Mouse (Mus musculus) testis, adult 2 months (tissue): ENCODE results near the gene Ano10.

Source experiments
- CTCF ChIP-seq: fragments of 200-500 bp; IDR thresholded peaks from 2 replicates; pipeline ENCODE4 v1.5.1; 2012; ENCODE audit warnings: low read depth, mild to moderate bottlenecking, inconsistent platforms, low read length, moderate library complexity; ENCODE audit not compliant: control insufficient read depth, insufficient read depth, insufficient replicate concordance
- POLR2A ChIP-seq: fragments of 200-500 bp; IDR thresholded peaks from 2 replicates; pipeline ENCODE4 v1.6.1; 2012; ENCODE audit warnings: low read depth, mild to moderate bottlenecking, inconsistent platforms, low read length, moderate library complexity; ENCODE audit not compliant: control insufficient read depth

GRCm38 (mm10) chr9:122157079-122157441 lies 137.2 kb downstream of the Ano10 start:
- TF ChIP-seq POLR2A (no peak), CTCF (no peak)
